Mouse (Mus musculus) spleen, postnatal 36 days (tissue): ENCODE measurements around the gene Prdm9.
"Not testable (repeated sequence)": the region's sequence is repeated elsewhere in the genome, so short reads cannot be mapped to it uniquely, and the experiment has no call there.

ENCODE experiments used
- DNase-seq, 2 experiments: peaks; one replicate each; pipeline ENCODE4 v3.0.0; 2022; ENCODE audit warnings: low spot score in 2 of 2, mixed read lengths in 1 of 2

The Prdm9 gene

DNA sequence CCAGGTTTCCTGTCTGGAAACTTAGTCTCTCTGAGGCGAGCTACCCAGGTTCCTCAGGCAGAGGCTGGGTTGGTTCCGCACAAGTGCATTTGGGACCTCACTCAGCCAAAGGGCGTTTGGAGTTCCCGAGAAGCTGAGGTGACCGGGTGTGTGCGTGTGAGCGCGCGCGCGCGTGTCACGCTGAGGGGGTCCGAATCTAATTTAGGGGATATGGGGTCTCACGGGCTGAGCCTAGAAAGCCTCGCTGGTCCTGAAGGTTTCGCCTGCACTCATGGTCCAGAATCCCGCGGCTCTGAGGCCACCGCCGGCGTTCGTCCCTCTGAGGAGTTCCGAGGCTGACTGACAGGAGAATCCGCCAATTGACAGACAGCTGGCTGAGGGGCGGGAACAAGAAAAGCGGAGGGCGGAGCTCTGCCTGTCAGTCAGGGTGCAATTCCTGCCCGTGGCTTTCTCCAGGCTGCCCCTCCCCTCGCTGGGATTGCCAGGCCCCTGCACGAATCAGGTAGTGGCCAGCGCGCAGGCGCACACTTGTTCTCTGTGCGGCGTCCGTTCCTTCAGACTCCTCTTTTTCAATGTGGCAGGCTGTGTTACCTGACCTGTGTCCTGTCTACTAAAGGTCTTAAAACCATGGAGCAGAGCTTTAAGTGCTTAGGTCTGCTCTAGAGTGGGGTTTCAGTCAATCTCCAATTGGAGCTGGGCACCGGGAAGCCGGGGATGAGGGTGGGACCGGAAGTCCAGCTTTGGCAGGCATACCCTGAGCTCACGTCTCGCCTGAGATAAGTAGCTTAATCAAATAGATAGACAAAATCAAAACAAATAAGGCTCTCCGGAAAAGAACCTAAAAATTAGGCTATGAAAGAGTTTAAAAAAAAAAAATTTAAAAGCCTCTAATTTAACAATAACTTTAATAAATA lies at the start of gene Prdm9:
Prdm9 (minus strand) TSS at position 341 of the 914 bp plus-strand sequence.
- DNase-seq = peak; percentile 98

DNA sequence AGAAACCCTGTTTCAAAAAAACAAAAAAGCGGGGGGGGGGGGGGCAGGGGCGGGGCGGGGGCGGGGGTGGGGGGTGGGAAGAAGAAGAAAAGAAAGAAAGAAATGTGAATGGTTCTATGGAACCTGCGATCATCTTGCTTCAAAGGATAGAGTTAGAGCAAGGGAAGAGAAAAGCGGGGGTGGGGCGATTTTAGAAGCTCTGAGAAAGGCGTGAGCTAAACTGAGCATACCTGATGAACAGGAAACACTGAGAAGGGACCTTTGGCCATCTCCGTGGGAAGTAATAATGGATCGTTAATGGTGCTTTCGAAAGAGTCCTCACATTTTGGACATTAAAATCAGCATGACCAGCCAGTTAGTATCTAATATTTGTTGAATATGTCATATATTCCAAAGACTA lies 35.3 kb upstream of the Prdm9 start:
- no peak for DNase-seq

DNA sequence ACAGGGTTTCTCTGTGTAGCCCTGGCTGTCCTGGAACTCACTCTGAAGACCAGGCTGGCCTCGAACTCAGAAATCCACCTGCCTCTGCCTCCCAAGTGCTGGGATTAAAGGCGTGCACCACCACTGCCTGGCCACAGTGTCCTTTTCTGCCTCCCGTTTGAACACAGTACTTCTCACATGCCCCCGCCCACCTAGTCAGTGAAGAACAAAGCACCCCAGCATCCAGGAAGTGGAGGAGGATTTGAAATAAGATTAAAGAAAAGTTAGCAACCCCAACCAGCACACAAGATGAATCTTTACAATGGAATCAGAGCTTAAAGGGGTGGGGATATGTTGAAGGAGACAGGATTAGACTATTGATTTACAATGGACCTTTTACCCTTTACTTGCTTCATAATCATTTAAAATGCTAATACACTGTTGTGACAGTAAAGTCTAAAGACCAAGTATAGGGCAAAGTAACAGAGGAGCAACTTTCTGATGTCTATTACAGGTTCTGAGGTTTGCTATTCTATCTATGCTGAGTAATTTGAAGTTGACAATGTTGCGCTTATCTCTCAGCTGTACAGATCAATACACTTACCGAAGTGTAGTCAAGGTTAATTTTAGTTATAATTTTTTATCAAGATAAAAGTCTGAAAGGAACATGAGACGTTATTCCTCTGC lies 27.2 kb upstream of the Prdm9 start:
- no peak for DNase-seq

DNA sequence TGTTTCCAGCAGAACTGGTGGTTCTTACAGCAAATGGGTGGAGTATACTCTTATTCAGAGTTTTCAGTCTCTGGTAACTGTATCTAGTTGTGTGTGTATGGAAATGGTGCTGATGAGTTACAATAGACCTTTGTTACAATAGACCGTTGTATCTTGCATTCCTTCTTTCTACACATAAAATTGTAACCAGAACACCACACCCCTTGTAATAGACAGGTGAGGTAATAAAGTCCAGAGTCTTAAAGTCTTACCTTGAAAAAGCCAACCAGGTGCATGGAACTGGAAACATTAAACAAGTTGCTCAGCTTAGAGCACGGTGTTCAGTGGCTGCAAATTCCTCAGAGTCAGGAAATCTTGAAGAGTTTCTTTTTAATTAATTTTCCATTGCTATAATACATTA lies 24.0 kb upstream of the Prdm9 start:
- no peak for DNase-seq

DNA sequence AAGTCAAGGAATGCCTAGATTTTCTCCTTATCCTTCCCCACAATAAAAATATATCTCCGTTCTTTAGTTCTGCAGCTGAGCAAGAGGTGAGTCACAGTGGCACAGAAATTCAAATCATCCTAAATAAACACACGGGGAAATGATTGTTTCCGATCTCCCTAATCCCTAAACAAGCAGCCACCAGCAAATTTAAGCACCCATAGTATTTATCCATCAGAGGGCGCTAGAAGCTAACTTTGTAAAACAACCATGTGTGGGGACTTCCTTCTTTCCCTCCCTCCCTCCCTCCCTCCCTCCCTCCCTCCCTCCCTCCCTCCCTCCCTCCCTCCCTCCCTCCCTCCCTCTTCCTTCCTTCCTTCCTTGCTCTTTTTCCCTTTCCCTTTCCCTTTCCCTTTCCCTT lies 21.5 kb upstream of the Prdm9 start:
- DNase-seq = no peak

DNA sequence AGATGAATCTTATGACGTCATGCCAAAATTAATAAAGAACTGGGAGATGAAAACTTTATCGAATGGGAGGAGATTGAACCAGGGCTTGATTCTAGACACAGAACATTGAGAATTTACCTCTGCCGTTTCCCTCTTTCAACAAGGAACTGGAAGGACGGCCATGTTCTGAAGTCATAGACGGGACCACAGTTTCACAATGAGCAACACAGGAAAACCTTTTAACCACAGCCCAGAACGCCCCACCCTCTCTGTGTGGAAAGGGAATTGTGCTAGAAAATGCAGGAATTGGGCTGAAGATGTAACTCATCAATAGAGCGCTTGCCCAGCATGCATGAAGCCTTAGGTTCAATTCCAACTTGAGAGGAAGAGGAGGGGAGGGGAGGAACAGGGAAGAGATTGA lies 18.9 kb upstream of the Prdm9 start:
- DNase-seq = no peak

DNA sequence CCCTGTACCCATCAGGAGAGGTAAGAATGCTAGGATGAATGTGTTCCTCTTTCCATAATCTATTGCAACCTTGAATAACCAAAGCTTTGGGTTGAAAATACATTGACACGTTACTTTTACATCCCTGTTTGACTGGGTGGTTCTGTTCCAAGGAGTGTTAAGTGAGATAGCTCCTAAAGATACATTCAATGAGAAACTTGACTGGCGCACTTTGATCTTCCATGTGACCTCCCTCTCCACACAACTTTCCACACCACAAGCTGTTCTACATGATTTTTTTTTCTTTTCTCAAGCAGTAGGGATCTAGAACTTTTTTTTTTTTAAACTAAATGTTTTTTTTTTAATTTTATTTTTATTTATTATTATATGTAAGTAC lies 15.9 kb upstream of the Prdm9 start:
- no peak for DNase-seq

DNA sequence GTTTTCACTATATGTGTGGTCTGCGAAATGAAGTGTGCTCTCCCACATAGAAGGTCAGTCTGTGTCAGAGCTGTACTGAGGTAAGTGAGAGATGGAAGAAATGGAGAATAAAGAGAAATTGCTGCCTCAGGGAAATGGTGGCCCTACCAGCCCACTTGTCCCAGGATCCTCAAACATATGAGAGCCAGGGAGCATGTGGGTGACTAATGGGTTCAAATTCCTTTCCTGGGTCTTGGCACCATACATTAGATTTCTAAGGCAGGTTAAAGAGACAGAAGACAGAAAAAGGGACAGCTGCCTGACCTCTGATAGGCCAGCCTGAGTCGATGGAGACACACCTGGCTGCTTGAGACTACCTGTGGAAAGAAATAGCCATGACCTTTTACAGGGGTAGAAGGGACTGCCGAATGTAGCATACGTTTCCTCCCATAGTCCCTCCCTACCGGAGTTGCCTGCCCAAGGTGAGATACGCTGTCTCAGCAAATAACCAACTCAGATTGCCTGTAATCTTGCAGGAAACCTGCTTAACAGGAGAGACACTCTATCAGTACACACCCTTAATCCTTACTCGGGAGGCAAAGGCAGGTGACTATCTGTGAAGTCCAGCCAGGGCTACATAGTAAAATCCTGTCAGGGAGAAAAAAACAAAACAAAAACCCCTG lies 15.4 kb upstream of the Prdm9 start:
- no peak for DNase-seq

DNA sequence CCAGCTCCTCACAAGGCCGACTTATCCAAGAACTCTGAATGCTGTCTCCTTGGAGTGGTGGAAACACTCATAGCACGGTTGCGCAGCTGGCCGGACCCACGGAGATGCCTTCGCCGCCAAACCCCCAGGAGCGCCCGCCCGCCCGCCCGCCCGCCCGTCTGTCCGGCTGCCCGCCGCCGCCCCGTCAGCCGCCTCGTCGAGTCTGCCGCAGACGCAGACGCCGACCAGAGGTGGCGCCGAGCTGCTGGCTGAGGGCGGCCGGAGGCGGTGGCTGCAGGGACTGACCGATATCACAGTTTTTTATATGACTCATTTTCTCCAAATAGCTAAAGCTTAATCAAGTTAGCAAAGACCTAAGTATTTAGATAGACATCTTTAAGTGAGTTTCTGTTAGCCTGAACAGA lies 13.1 kb upstream of the Prdm9 start:
- DNase-seq = no peak

DNA sequence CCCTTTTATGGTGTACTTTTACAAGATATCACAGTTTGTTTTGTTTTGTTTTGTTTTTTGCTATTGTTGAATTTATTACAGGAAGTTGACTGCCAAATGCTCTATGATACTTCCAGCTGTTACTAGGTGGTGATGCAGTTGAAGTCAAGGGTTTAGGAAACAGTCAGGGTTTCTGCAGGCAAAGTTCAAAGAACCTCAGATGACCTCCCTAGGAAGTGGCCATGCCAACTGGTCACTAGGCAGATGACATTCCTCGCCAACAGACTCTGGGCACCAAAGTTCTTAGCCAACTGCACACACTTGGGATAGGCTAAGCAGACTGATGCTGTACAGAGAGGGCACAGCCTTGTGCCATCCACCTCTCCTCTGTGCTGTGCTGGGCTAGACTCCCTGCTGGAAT lies 10.9 kb upstream of the Prdm9 start:
- DNase-seq = no peak

DNA sequence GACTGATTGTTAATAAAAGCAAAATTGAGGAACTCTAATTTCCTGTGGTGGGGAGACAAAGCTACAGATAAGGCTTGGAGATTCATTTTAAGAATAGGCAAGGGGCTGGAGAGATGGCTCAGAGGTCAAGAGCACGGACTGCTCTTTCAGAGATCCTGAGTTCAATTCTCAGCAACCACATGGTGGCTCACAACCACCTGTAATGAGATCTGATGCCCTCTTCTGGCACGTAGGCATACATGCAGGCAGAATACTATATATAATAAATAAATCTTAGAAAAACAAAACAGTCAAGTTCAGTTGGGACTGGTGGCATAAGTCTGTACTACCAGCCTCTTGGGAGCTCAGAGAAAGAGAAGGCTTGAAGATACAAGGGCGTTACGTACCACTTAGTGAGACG lies 2.8 kb upstream of the Prdm9 start:
- DNase-seq = no peak

DNA sequence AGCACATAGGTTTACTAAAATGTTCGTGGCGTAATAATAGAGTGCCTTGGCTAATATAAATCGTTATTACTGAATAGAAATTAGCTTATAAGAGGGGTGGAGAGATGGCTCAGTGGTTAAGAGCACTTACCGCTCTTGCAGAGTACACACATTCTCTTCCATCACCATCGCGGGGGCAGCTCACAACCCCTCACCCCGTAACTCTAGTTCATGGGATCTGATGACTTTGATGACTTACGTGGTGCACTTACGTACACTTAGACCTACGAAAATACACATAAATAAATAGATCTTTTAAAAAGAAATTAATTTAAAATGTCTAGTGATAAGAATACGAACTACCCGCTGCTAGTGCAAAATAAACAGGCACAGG lies 760 bp upstream of the Prdm9 start:
- DNase-seq = no peak

DNA sequence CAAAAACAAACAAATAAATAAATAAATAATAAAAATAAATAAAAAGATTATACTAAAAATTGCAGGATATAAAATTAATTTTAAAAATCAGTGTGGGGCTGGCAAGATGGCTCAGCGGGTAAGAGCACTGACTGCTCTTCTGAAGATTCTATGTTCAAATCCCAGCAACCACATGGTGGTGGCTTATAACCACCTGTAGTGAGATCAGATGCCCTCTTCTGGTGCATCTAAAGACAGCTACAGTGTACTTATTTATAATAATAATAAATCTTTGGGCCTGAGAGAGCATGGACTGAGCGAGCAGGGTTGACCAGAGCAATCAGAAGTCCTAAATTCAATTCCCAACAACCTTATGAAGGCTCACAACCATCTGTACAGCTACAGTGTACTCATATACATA lies 4.2 kb downstream of the Prdm9 start:
- no peak for DNase-seq

DNA sequence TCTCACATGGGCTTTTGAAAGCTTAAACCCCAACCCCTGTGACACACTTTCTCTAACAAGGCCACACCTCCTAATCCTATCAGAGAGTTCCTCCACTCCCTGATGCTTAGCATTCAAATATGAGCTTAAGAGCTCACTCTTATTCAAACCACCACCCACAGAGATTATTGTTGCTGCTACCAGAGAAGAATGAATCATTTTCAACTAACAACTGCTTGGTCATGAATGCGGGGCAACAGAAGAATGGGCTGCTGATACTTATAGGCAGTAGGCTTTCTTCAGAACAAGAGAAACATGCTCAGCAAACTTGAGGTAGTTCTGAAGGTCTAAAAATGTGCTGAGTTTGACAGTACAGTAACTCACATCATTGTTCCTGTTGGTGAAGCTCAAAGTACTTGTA lies 14.4 kb downstream of the Prdm9 start:
- no peak for DNase-seq

DNA sequence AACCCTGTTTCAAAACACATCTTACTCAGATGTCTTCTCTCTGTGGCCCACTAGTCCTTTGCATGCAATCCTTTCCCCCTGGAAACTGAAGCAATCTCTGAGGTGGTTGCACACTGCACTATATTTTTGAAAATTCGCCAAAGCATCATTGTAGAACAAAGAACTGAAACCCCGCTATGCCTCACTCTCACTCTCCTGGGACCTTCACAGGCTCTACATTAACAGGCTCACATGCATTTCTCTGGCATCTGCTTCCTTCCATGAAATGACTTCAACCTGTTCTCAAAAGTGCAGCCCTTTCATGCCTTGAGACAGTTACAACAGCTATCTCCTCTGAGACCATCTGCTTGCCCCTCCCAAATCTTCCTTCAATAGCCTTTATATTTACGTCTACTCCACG lies 17.7 kb downstream of the Prdm9 start:
- DNase-seq = peak; percentile 69 to 71

DNA sequence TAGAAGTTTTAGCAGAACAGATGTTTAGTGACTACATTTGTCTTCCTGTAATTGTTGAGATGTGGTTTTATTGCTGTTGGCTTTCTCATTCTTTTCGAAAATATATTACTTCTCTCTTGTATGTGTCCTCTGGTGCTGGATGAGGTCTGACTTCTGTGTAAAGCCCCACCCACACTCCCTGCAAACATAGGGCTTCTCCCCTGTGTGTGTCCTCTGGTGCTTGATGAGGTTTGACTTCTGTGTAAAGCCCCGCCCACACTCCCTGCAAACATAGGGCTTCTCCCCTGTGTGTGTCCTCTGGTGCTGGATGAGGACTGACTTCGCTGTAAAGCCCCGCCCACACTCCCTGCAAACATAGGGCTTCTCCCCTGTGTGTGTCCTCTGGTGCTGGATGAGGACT lies 20.3 kb downstream of the Prdm9 start:
- not testable (repeated sequence) for DNase-seq

DNA sequence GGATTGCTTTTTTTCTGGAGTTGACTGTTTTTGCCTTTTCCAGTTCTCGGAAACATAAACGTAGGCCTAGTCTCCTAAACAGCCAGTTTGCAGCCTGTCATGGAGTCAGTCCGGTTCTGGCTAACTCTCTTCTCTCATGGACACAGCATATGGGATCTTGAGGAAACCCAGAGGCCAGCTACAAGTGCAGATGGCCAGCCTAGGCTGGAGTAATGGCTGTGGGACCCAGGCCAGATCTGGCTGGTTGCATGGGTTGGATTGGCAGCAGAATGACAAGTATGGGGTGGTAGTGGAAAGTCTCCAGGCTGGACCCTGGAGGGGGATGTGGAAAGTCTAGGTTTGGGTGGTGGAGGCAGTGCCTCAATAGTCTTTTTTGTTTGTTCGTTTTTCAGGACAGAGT lies 23.8 kb downstream of the Prdm9 start:
- no peak for DNase-seq

DNA sequence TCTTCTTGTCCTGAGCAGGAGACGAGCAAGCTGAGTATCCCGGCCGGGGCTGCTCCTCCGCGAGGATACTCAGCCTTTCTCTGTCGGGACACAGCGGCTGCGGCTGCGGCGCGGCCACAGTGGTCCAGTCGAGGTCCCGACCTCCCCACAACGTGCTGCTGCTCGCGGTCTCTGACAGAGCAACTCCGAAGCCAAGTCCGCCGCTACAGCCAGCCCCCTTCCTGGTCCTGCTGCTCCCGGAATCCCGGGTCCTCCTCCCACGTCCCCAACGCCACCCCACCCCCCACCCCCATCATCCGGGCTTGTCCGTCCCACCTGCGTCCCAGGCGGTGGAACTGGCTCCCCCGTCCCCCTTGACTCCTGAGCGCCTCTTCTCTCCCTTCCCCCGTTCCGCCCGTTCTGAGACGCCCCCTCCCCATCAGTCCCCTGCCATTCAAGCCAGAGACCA lies 27.7 kb downstream of the Prdm9 start:
- DNase-seq = no peak

DNA sequence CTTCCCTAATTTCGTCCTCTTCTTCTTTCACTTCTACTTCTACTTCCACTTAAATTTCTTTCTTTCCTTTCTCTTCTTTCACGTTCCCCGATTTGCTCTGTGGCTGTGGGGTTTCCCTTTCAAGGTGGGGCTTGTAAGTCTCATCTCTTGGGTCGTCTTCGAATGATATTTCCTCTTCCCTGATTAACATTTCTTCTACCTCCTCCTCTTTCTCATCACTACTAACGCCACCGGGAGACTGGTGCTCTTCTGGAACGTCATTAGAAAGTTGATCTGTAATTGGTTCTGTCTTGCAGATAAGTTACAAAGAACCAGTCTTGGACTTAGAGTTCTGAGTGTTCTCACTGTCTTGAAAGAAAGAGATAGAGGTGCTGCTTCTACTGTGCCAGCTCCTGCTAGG lies 28.2 kb downstream of the Prdm9 start:
- DNase-seq = no peak

DNA sequence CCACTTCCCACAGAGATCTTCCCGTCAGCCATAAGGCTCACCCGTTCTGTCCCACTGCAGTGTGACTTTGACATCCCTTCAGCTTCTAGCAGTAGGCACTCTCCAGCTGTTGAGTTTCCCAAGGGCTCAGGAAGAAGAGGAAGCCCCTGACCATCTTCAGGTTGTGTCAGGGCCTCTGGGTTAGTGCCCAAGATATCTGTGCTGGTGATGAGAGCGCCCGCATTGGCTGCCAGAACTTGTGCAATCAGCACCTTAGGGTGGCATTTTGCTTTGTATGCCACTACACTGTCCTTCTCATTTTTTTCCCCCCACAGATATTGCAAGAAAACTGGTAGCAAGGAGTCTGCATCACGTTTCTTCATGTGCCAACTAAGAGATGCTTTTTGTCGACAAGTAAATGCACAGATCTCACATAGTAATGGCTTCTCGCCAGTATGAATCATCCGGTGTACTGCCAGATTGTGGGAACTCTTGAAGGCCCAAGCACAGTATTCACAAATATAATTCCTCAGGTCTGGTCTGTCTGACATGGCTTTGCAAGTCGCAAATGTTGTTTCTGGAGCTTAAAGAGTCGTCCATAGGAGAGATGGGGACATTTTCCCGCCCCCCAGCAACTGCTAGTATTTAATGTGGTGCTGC lies 28.9 kb downstream of the Prdm9 start:
- DNase-seq = no peak

DNA sequence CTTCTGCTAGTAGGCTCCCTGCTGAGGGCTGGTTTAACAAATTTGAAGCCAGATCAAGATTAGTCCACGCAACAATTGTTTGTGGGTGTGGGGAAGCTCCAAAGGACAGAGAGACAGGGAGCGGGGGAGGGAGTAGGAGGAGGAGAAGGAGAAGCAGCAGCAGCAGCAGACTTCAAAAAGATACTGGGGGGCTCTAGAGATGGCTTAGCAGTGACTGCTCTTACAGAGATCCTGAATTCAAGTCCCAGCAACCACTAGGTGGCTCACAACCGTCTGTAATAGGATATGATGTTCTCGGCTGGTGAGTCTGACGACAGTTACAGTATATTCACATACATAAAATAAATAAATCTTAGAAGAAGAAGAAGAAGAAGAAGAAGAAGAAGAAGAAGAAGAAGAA lies 34.0 kb downstream of the Prdm9 start:
- DNase-seq = peak; percentile 49 to 53

DNA sequence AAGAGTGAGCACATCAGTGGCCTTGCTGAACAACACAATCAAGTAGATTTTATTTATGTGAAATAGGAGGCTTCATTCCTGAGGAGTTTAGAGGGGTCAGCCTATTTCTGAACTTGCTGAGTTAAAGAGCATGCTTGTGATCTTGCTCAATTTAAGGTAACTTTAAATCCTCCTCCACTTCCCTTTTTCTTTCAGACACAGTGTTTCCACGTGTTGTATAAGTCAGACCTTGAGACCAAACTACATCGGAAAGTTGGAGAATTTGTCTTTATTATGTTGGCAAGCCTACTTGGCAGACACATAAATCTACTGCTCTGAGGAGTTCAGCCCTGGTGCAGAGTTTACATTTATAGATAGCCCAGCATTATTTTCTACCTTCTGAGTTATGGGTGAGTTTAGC lies 35.3 kb downstream of the Prdm9 start:
- DNase-seq = no peak

DNA sequence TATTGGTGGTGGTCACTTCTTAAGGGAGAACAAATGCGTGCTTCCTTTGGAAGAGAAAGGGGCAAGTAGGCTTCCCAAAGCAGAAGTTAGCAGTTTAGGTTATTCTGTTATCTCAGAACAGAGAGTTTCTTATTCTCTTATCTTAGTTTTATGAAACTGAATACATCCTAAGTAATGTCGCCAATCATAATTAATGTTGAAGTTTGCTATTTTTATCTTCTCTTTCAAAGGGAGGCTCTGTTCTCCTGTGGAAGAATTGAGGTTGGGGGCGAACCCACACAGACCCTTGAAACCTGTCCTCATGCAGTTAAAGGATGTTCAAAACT lies 36.4 kb downstream of the Prdm9 start:
- no peak for DNase-seq
